Mouse (Mus musculus) brain, embryonic 14.5 days (tissue): ENCODE results near the gene 4930432K21Rik.

Source experiments
- CTCF ChIP-seq: fragments of 200-500 bp; IDR thresholded peaks from 2 replicates; pipeline ENCODE4 v1.5.1; 2012; ENCODE audit warnings: inconsistent platforms, mild to moderate bottlenecking, moderate library complexity, borderline replicate concordance; ENCODE audit not compliant: insufficient read depth, insufficient read length; ENCODE audit errors: extremely low read depth
- POLR2A ChIP-seq: fragments of 200-500 bp; IDR thresholded peaks from 2 replicates; pipeline ENCODE4 v1.6.1; 2012; ENCODE audit warnings: mild to moderate bottlenecking, inconsistent platforms, borderline replicate concordance; ENCODE audit not compliant: poor library complexity, insufficient read depth, insufficient read length, severe bottlenecking; ENCODE audit errors: extremely low read depth

GRCm38 (mm10) chr8:84173861-84174260 is 26.0 kb downstream of the 4930432K21Rik start:
- TF ChIP-seq POLR2A (no peak), CTCF (peak; percentile 34; the same call in 1 of the 2 replicates)
